21 mouse cellular contexts compared by ENCODE assay signal in genomic region chr5:53357086-53357608, GRCm38 (mm10).
DNase-seq lines count a peak whose midpoint lies in the region; TF ChIP-seq lines count a peak whose summit lies in the region.
"Had no signal": no experiment of that assay in that cellular context is flagged by ENCODE, and none has a peak within 500 bp of the region (broad histone marks: within the 10 kb centered on the region; RNA-seq: fewer than 3 reads in every experiment).

No protein-coding gene starts in this region.

- no peak for DNase-seq in gastrocnemius, adult 2 months
- no peak for DNase-seq in gastrocnemius, adult 18-20 months (ENCODE audit: low spot score)
- DNase-seq in ES-E14 (ENCODE audit: low read depth, low spot score) (no peak), adipocyte (ENCODE audit: low spot score) (peak; percentile 16)
- DNase-seq in c-Kit-positive CD71-positive TER-119-positive erythroid progenitor cells, embryonic 14.5 days (ENCODE audit: low spot score), result no peak
- DNase-seq in heart, adult 11 months, result no peak
- no peak for DNase-seq in cerebellum, postnatal 10 days
- DNase-seq: adrenal gland, adult 2 months; cerebellum, adult 18-20 months; cerebellum, adult 9-11 months; gastrocnemius, postnatal 25 days; heart, postnatal 10 days; heart, postnatal 4 days; kidney, adult 18-20 months had no signal

- no peaks in the 10 kb centered on the region for H3K79me2 ChIP-seq in myocyte (ENCODE audit: control insufficient read depth, insufficient read depth)

- H3K9ac ChIP-seq in ES-E14 (ENCODE audit: insufficient read depth, low read depth, low read length, poor library complexity, severe bottlenecking), result peak overlapping the region; percentile 40; the same call in 1 of the 2 replicates
- H3K9ac ChIP-seq: hindbrain, embryonic 13.5 days; kidney, embryonic 15.5 days had no signal

- no peak overlapping the region for H3K4me3 ChIP-seq in gastrocnemius, adult 2 months
- H3K4me3 ChIP-seq in ES-E14 (ENCODE audit: insufficient read depth in 1 of 2, low read depth in 1 of 2, low read length in 2 of 2, poor library complexity in 1 of 2, severe bottlenecking in 1 of 2) (no peak overlapping the region), myocyte (no peak overlapping the region)
- H3K4me3 ChIP-seq: embryonic facial prominence, embryonic 10.5 days; erythroblast, embryonic 14.5 days; heart, embryonic 10.5 days; hindbrain, embryonic 13.5 days; kidney, embryonic 15.5 days had no signal

- H3K27me3 ChIP-seq in myocyte (ENCODE audit: control insufficient read depth, insufficient read depth, insufficient read length), result no peaks in the 10 kb centered on the region
- H3K27me3 ChIP-seq: hindbrain, embryonic 13.5 days; kidney, embryonic 15.5 days had no signal

- no peak overlapping the region for H3ac ChIP-seq in myocyte (ENCODE audit: control insufficient read depth, insufficient read length)

- TF ChIP-seq POLR2A in myocyte (IDR thresholded peaks at IDR 0.05; ENCODE audit: insufficient read length, low read depth), result no peak

- H3K27ac ChIP-seq in gastrocnemius, adult 2 months, result peak overlapping the region; percentile 38; the same call in 1 of the 2 replicates
- H3K27ac ChIP-seq in ES-E14 (ENCODE audit: insufficient read depth, low read depth, low read length, poor library complexity, severe bottlenecking), result peak overlapping the region; percentile 44
- H3K27ac ChIP-seq: embryonic facial prominence, embryonic 10.5 days; heart, embryonic 10.5 days; hindbrain, embryonic 13.5 days; hindbrain, postnatal 0 days; kidney, embryonic 15.5 days had no signal

- peaks cover 6 to 26% of the 10 kb centered on the region in 2 experiments for H3K4me1 ChIP-seq in ES-E14 (ENCODE audit: control insufficient read depth in 2 of 2, insufficient read depth in 2 of 2, low read length in 2 of 2, poor library complexity in 1 of 2)
- H3K4me1 ChIP-seq: hindbrain, embryonic 13.5 days had no signal

- TF ChIP-seq CTCF in gastrocnemius, adult 2 months (IDR thresholded peaks at IDR 0.05), result no peak

- intact Hi-C loops in gastrocnemius, adult 2 months (cut with DNase I), result loop anchor here (5.0 kb wide), 1 partner anchor 280 kb away; no protein-coding TSS in a partner anchor

- H3K36me3 ChIP-seq in ES-E14 (ENCODE audit: control insufficient read depth, insufficient read depth, low read length, poor library complexity, severe bottlenecking) (no peaks in the 10 kb centered on the region), myocyte (ENCODE audit: control insufficient read depth, insufficient read depth) (no peaks in the 10 kb centered on the region)
- H3K36me3 ChIP-seq: embryonic facial prominence, embryonic 10.5 days; heart, embryonic 10.5 days; hindbrain, embryonic 13.5 days; kidney, embryonic 15.5 days had no signal

- in situ Hi-C loops in ES-E14 (cut with MboI; ENCODE audit: low sequenced_read_pairs in 2 of 2, unreplicated experiment in 2 of 2), result loop anchor here (10.0 to 25.0 kb wide), 2 partner anchors 238 to 255 kb away; no protein-coding TSS in a partner anchor

- H3K9me3 ChIP-seq in ES-E14 (ENCODE audit: control insufficient read depth, insufficient read depth, low read depth, low read length), result no peaks in the 10 kb centered on the region
- H3K9me3 ChIP-seq: embryonic facial prominence, embryonic 10.5 days; heart, embryonic 10.5 days; hindbrain, embryonic 13.5 days; kidney, embryonic 15.5 days had no signal

- peak overlapping the region; percentile 16 for H3K4me2 ChIP-seq in myocyte (ENCODE audit: low read depth)
- H3K4me2 ChIP-seq: hindbrain, embryonic 13.5 days; kidney, embryonic 15.5 days had no signal

TF ChIP-seq in ES-E14, 5 proteins besides CTCF, POLR2A, EP300 and RAD21:
- TF ChIP-seq MAFK (IDR thresholded peaks at IDR 0.05; ENCODE audit: insufficient read depth, low read depth, low read length) (no peak), ZNF384 (IDR thresholded peaks at IDR 0.05; ENCODE audit: low read depth, low read length) (no peak), ZC3H11A (IDR thresholded peaks at IDR 0.05; ENCODE audit: borderline replicate concordance, low read depth, low read length) (no peak), CHD2 (IDR thresholded peaks at IDR 0.05; ENCODE audit: low read depth, low read length) (no peak), HCFC1 (IDR thresholded peaks at IDR 0.05; ENCODE audit: borderline replicate concordance, insufficient read depth, low read length) (no peak)

TF ChIP-seq in myocyte, 11 proteins besides CTCF, POLR2A, EP300 and RAD21:
- TF ChIP-seq CEBPB (IDR thresholded peaks at IDR 0.05; ENCODE audit: insufficient read depth, poor library complexity, severe bottlenecking) (peak; percentile 43; the same call in 1 of the 2 replicates), REST (IDR thresholded peaks at IDR 0.05; ENCODE audit: insufficient read depth, insufficient read length) (no peak)
